In the genomic region with DNA sequence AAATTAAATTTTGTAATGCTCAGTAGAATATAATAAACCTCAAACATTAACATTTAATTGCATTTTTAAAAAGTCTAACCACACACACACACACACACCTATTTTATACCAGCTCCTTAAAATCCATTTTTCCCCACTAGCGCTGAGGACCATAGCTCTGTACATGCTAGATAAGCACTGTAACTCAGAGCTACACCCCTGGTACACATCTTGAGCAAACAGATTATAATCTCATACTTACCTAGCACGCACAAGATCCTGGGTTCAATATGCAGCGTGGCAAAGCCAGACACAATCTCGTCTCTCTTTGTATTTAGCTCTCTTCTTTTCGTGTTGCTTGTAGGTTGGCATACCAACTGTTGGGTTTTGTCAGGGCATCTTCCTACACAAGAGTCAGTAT, we compare ENCODE assay signal across 25 mouse cellular contexts. TPM values are rescaled to one million over a fixed set of nuclear protein-coding genes. Genes with fewer than 3 reads are reported as not detected.
DNase-seq lines count a peak whose midpoint lies in the region; ATAC-seq and TF ChIP-seq lines count a peak whose summit lies in the region.
"Had no signal": no experiment of that assay in that cellular context is flagged by ENCODE, and none has a peak within 500 bp of the region (broad histone marks: within the 10 kb centered on the region; RNA-seq: fewer than 3 reads in every experiment).

No protein-coding gene starts in this region.

- H3K4me1 ChIP-seq in erythroblast, embryonic 14.5 days (ENCODE audit: control insufficient read depth) = peaks cover 69% of the 10 kb centered on the region
- H3K4me1 ChIP-seq in liver, embryonic 14.5 days (replicated peaks; ENCODE audit: control insufficient read depth in 2 of 2, insufficient read depth in 2 of 2, low read length in 1 of 2) = peaks cover 19 to 33% of the 10 kb centered on the region in 2 experiments
- H3K4me1 ChIP-seq in stomach, embryonic 16.5 days (ENCODE audit: control insufficient read depth, insufficient read depth, low read length) = no peaks in the 10 kb centered on the region; the same call in 1 of the 2 replicates
- H3K4me1 ChIP-seq in hindbrain, embryonic 16.5 days (ENCODE audit: control insufficient read depth, insufficient read depth, low read depth, low read length) = no peaks in the 10 kb centered on the region
- H3K4me1 ChIP-seq: forebrain, embryonic 12.5 days had no signal

- WGBS in liver, embryonic 14.5 days (ENCODE audit: insufficient replicate concordance) = 15% methylated on average over 5 of the region's 5 CpGs
- WGBS in stomach, embryonic 16.5 days = 73% methylated on average over 5 of the region's 5 CpGs
- 89% methylated on average over 5 of the region's 5 CpGs for WGBS in hindbrain, embryonic 16.5 days

- peak; percentile 57 for DNase-seq in c-Kit-negative CD71-positive TER-119-positive erythroid progenitor cells, embryonic 14.5 days (ENCODE audit: low read depth, low spot score)
- peak; percentile 61 to 87 (median 61) for DNase-seq in liver, embryonic 14.5 days (ENCODE audit: low read depth in 3 of 3, low spot score in 3 of 3)
- DNase-seq in right cerebral cortex, postnatal 14 days = no peak
- DNase-seq in lung, postnatal 14 days = no peak
- DNase-seq: adrenal gland, postnatal 14 days; cerebellum, adult 9-10 months; heart, postnatal 4 days; kidney, postnatal 25 days; layer of hippocampus, postnatal 36 days; lung, adult 2 months; lung, postnatal 4 days; right cerebral cortex, postnatal 4 days had no signal

- peak overlapping the region; percentile 41 for H3K4me3 ChIP-seq in erythroblast, embryonic 14.5 days (replicated peaks)
- H3K4me3 ChIP-seq in liver, embryonic 14.5 days (ENCODE audit: insufficient read depth in 1 of 2, low read depth in 2 of 2, low read length in 2 of 2) = peak overlapping the region in 1 of 2 experiments; percentile 18; a peak in 1 of 4 replicates
- H3K4me3 ChIP-seq in stomach, embryonic 16.5 days (replicated peaks; ENCODE audit: low read length) = no peak overlapping the region
- no peak overlapping the region for H3K4me3 ChIP-seq in hindbrain, embryonic 16.5 days (ENCODE audit: low read length)
- H3K4me3 ChIP-seq: embryonic facial prominence, embryonic 10.5 days; forebrain, embryonic 12.5 days; layer of hippocampus, adult 2 months; limb, embryonic 12.5 days; midbrain, embryonic 10.5 days had no signal

- peaks cover 30% of the 10 kb centered on the region for H3K36me3 ChIP-seq in erythroblast, embryonic 14.5 days (ENCODE audit: control insufficient read depth)
- peaks cover 5% of the 10 kb centered on the region for H3K36me3 ChIP-seq in liver, embryonic 14.5 days (replicated peaks; ENCODE audit: control insufficient read depth, insufficient read depth, low read depth)
- H3K36me3 ChIP-seq in stomach, embryonic 16.5 days (ENCODE audit: control insufficient read depth, insufficient read depth, low read length) = no peaks in the 10 kb centered on the region
- H3K36me3 ChIP-seq in hindbrain, embryonic 16.5 days (ENCODE audit: control insufficient read depth, insufficient read depth, low read length) = peaks cover 15% of the 10 kb centered on the region; the same call in 1 of the 2 replicates

- peak; percentile 84 for TF ChIP-seq EP300 in liver, embryonic 14.5 days (IDR thresholded peaks at IDR 0.05; ENCODE audit: low read depth)

- H3K27ac ChIP-seq in liver, embryonic 14.5 days = peak overlapping the region; percentile 74
- no peak overlapping the region for H3K27ac ChIP-seq in stomach, embryonic 16.5 days (ENCODE audit: low read length)
- H3K27ac ChIP-seq in hindbrain, embryonic 16.5 days (ENCODE audit: low read depth, low read length) = no peak overlapping the region
- H3K27ac ChIP-seq: embryonic facial prominence, embryonic 10.5 days; forebrain, embryonic 12.5 days; layer of hippocampus, adult 2 months; limb, embryonic 12.5 days; midbrain, embryonic 10.5 days had no signal

- peak overlapping the region; percentile 54 for H3K4me2 ChIP-seq in liver, embryonic 14.5 days (ENCODE audit: low read depth)
- no peak overlapping the region for H3K4me2 ChIP-seq in stomach, embryonic 16.5 days (ENCODE audit: low read depth, low read length)
- H3K4me2 ChIP-seq in hindbrain, embryonic 16.5 days (ENCODE audit: low read length) = no peak overlapping the region
- H3K4me2 ChIP-seq: forebrain, embryonic 12.5 days; limb, embryonic 12.5 days had no signal

- no peak for TF ChIP-seq CTCF in liver, embryonic 14.5 days (IDR thresholded peaks at IDR 0.05; ENCODE audit: low read depth)

- peak overlapping the region; percentile 40 for H3K9ac ChIP-seq in liver, embryonic 14.5 days (replicated peaks)
- no peak overlapping the region for H3K9ac ChIP-seq in stomach, embryonic 16.5 days (ENCODE audit: low read length)
- no peak overlapping the region for H3K9ac ChIP-seq in hindbrain, embryonic 16.5 days (ENCODE audit: low read depth, low read length)
- H3K9ac ChIP-seq: forebrain, embryonic 12.5 days; limb, embryonic 12.5 days had no signal

- H3K27me3 ChIP-seq in erythroblast, embryonic 14.5 days (ENCODE audit: control insufficient read depth) = no peaks in the 10 kb centered on the region
- no peaks in the 10 kb centered on the region for H3K27me3 ChIP-seq in liver, embryonic 14.5 days (ENCODE audit: control insufficient read depth, insufficient read depth, low read length)
- no peaks in the 10 kb centered on the region for H3K27me3 ChIP-seq in stomach, embryonic 16.5 days (ENCODE audit: control insufficient read depth, insufficient read depth, low read length)
- no peaks in the 10 kb centered on the region for H3K27me3 ChIP-seq in hindbrain, embryonic 16.5 days (replicated peaks; ENCODE audit: control insufficient read depth, insufficient read depth, low read length)
- H3K27me3 ChIP-seq: forebrain, embryonic 12.5 days; limb, embryonic 12.5 days had no signal

- H3K9me3 ChIP-seq in erythroblast, embryonic 14.5 days (ENCODE audit: control insufficient read depth, low read length) = no peaks in the 10 kb centered on the region
- no peaks in the 10 kb centered on the region for H3K9me3 ChIP-seq in liver, embryonic 14.5 days (ENCODE audit: control insufficient read depth, low read length)
- H3K9me3 ChIP-seq in stomach, embryonic 16.5 days (replicated peaks; ENCODE audit: control insufficient read depth, low read length) = no peaks in the 10 kb centered on the region
- no peaks in the 10 kb centered on the region for H3K9me3 ChIP-seq in hindbrain, embryonic 16.5 days (ENCODE audit: control insufficient read depth, low read length)
- H3K9me3 ChIP-seq: embryonic facial prominence, embryonic 10.5 days; forebrain, embryonic 12.5 days; limb, embryonic 12.5 days; midbrain, embryonic 10.5 days had no signal

- ATAC-seq in liver, embryonic 14.5 days (ENCODE audit: insufficient read depth) = peak; percentile 92
- peak; percentile 38; the same call in 1 of the 2 replicates for ATAC-seq in stomach, embryonic 16.5 days (ENCODE audit: insufficient read depth, low FRiP score)
- ATAC-seq in hindbrain, embryonic 16.5 days = no peak
- ATAC-seq: intestine, postnatal 0 days; midbrain, embryonic 16.5 days had no signal

RNA-seq across cellular contexts. Expression of a gene that starts 10.7 kb away (rescaled TPM):
- polyA plus RNA-seq in erythroblast, embryonic 14.5 days (2012) = 0.37 and 0.64 TPM in 2 replicates
- 1.8 and 2.2 TPM in 2 replicates for polyA plus RNA-seq in liver, embryonic 14.5 days (2012; rRNA removed)
- polyA plus RNA-seq in liver, embryonic 14.5 days (2014; fragmentation: Nextera tagmentation; extraction: Ambion mirVana) = 1.9 and 2.6 TPM in 2 replicates
- 2.1 and 3.1 TPM in 2 replicates for polyA plus RNA-seq in stomach, embryonic 16.5 days (2015; fragmentation: Nextera tagmentation; extraction: Ambion mirVana)
- polyA plus RNA-seq in hindbrain, embryonic 16.5 days (2015; fragmentation: Nextera tagmentation; extraction: Ambion mirVana) = 11.6 and 11.8 TPM in 2 replicates

RNA-seq across cellular contexts. Expression of a gene that starts 26.0 kb away (rescaled TPM):
- polyA plus RNA-seq in erythroblast, embryonic 14.5 days (2012) = 4.9 and 7.2 TPM in 2 replicates
- polyA plus RNA-seq in liver, embryonic 14.5 days (2012; rRNA removed) = 103 and 111 TPM in 2 replicates
- polyA plus RNA-seq in liver, embryonic 14.5 days (2014; fragmentation: Nextera tagmentation; extraction: Ambion mirVana) = 147 and 165 TPM in 2 replicates
- polyA plus RNA-seq in stomach, embryonic 16.5 days (2015; fragmentation: Nextera tagmentation; extraction: Ambion mirVana) = 282 and 298 TPM in 2 replicates
- 316 and 354 TPM in 2 replicates for polyA plus RNA-seq in hindbrain, embryonic 16.5 days (2015; fragmentation: Nextera tagmentation; extraction: Ambion mirVana)

RNA-seq across cellular contexts. Expression of a gene that starts 26.1 kb away (rescaled TPM):
- polyA plus RNA-seq in erythroblast, embryonic 14.5 days (2012) = not detected in 2 replicates
- 0.04 and 0.25 TPM in 2 replicates for polyA plus RNA-seq in liver, embryonic 14.5 days (2012; rRNA removed)
- polyA plus RNA-seq in liver, embryonic 14.5 days (2014; fragmentation: Nextera tagmentation; extraction: Ambion mirVana) = 0.14 TPM in 1 of 2 replicates, not detected in the other
- polyA plus RNA-seq in stomach, embryonic 16.5 days (2015; fragmentation: Nextera tagmentation; extraction: Ambion mirVana) = 2.4 and 2.9 TPM in 2 replicates
- 4.7 and 5.3 TPM in 2 replicates for polyA plus RNA-seq in hindbrain, embryonic 16.5 days (2015; fragmentation: Nextera tagmentation; extraction: Ambion mirVana)
- polyA plus RNA-seq: kidney, embryonic 14.5 days; neural tube, embryonic 14.5 days had no signal

RNA-seq across cellular contexts. Expression of a gene that starts 59.7 kb away (rescaled TPM):
- 0.06 TPM in 1 of 2 replicates, not detected in the other for polyA plus RNA-seq in erythroblast, embryonic 14.5 days (2012)
- 12.7 and 14.6 TPM in 2 replicates for polyA plus RNA-seq in liver, embryonic 14.5 days (2012; rRNA removed)
- 19.2 and 24.6 TPM in 2 replicates for polyA plus RNA-seq in liver, embryonic 14.5 days (2014; fragmentation: Nextera tagmentation; extraction: Ambion mirVana)
- polyA plus RNA-seq in stomach, embryonic 16.5 days (2015; fragmentation: Nextera tagmentation; extraction: Ambion mirVana) = 17.7 and 20.2 TPM in 2 replicates
- polyA plus RNA-seq in hindbrain, embryonic 16.5 days (2015; fragmentation: Nextera tagmentation; extraction: Ambion mirVana) = 9.8 and 11.5 TPM in 2 replicates
- polyA plus RNA-seq: C2C12 had no signal

Comparison
In these comparisons a context has a peak if more than half of its experiments do, and no peak if none do; other contexts are left out.
1. DNase-seq: peak in c-Kit-negative CD71-positive TER-119-positive erythroid progenitor cells, embryonic 14.5 days (single experiment) and liver, embryonic 14.5 days (3 of 3); none in right cerebral cortex, postnatal 14 days (single experiment) and lung, postnatal 14 days (single experiment).
2. RNA of a gene that starts 26.0 kb away (polyA plus RNA-seq): 316 to 354 TPM in hindbrain, embryonic 16.5 days, 282 to 298 TPM in stomach, embryonic 16.5 days and 103 to 165 TPM in liver, embryonic 14.5 days; 4.9 to 7.2 TPM in erythroblast, embryonic 14.5 days; every median in the first group is over 10 times any median in the second.